Mouse (Mus musculus) lung, postnatal 14 days (tissue): ENCODE data around the gene Nppa.
"Not testable (repeated sequence)": the region's sequence is repeated elsewhere in the genome, so short reads cannot be mapped to it uniquely, and the experiment has no call there.

ENCODE experiments used
- DNase-seq: peaks from one replicate; pipeline ENCODE4 v3.0.0; 2021

Gene Nppa

GRCm38 (mm10) chr4:148012216-148012615 lies 11.7 kb downstream of the Nppa start:
- no peak for DNase-seq

- peak; percentile 5 for DNase-seq
Observed at GRCm38 (mm10) chr4:148015418-148015817, 14.9 kb downstream of the Nppa start.

GRCm38 (mm10) chr4:148016981-148017380 lies 16.5 kb downstream of the Nppa start:
- no peak for DNase-seq

GRCm38 (mm10) chr4:148018410-148018809 lies 17.9 kb downstream of the Nppa start:
- DNase-seq = no peak

- DNase-seq = no peak
Observed at GRCm38 (mm10) chr4:148024003-148024402, 23.5 kb downstream of the Nppa start.

GRCm38 (mm10) chr4:148029297-148029696 lies 28.8 kb downstream of the Nppa start:
- no peak for DNase-seq

- DNase-seq = no peak
Observed at GRCm38 (mm10) chr4:148030506-148030905, 30.0 kb downstream of the Nppa start.

- DNase-seq = no peak
Observed at GRCm38 (mm10) chr4:148033858-148034410, 33.4 kb downstream of the Nppa start.

GRCm38 (mm10) chr4:148035440-148035839 lies 34.9 kb downstream of the Nppa start:
- no peak for DNase-seq

- DNase-seq = no peak
Observed at GRCm38 (mm10) chr4:148038079-148038599, 37.6 kb downstream of the Nppa start.

- DNase-seq = peak; percentile 100
Observed at GRCm38 (mm10) chr4:148038600-148039253, 38.2 kb downstream of the Nppa start, which contains the start of the genes Clcn6 and Mthfr. Gene Clcn6 (minus strand): TSS chr4:148038821. Gene Mthfr (plus strand): TSS chr4:148039077.

GRCm38 (mm10) chr4:148039254-148040028 lies 38.9 kb downstream of the Nppa start:
- DNase-seq = no peak

- no peak for DNase-seq
Observed at GRCm38 (mm10) chr4:148040029-148040830, 39.7 kb downstream of the Nppa start.

- peak; percentile 82 for DNase-seq
Observed at GRCm38 (mm10) chr4:148040933-148041610, 40.5 kb downstream of the Nppa start.

GRCm38 (mm10) chr4:148041611-148042191 lies 41.2 kb downstream of the Nppa start:
- DNase-seq = peak; percentile 32

GRCm38 (mm10) chr4:148043327-148043726 lies 42.8 kb downstream of the Nppa start:
- not testable (repeated sequence) for DNase-seq

GRCm38 (mm10) chr4:148044113-148044512 lies 43.6 kb downstream of the Nppa start:
- DNase-seq = no peak

GRCm38 (mm10) chr4:148046450-148047031 lies 46.0 kb downstream of the Nppa start:
- DNase-seq = no peak

- not testable (repeated sequence) for DNase-seq
Observed at GRCm38 (mm10) chr4:148050396-148050914, 49.9 kb downstream of the Nppa start.

GRCm38 (mm10) chr4:148051046-148051776 lies 50.7 kb downstream of the Nppa start:
- no peak for DNase-seq
